Mouse (Mus musculus) liver, embryonic 13.5 days (tissue): ENCODE results near the gene Rpl26. TPM values are rescaled to one million over a fixed set of nuclear protein-coding genes. Genes with fewer than 3 reads are reported as not detected.

ENCODE experiments used
- ATAC-seq: fragments of 200-750 bp; cut with Nextera tagmentation; 2 replicates; pipeline ENCODE4 v1.8.0; 2017; ENCODE audit warnings: low read depth, mild to moderate bottlenecking, moderate number of reproducible peaks, moderate library complexity
- DNase-seq: peaks from one replicate; pipeline ENCODE4 v3.0.0; 2022
- H3K27ac ChIP-seq: fragments of 300-500 bp; sonication (generic); 2 replicates; pipeline ENCODE4 v1.5.1; 2015; ENCODE audit warnings: moderate library complexity, mild to moderate bottlenecking, inconsistent platforms
- H3K27me3 ChIP-seq: fragments of 300-500 bp; sonication (generic); 2 replicates; pipeline ENCODE4 v1.6.1; 2015; ENCODE audit warnings: mild to moderate bottlenecking, inconsistent platforms
- H3K36me3 ChIP-seq: fragments of 300-500 bp; sonication (generic); 2 replicates; pipeline ENCODE4 v1.6.1; 2015; ENCODE audit warnings: mild to moderate bottlenecking, inconsistent platforms
- H3K4me1 ChIP-seq: fragments of 300-500 bp; sonication (generic); replicated peaks from 2 replicates; pipeline ENCODE4 v1.6.1; 2015; ENCODE audit warnings: inconsistent platforms
- H3K4me2 ChIP-seq: fragments of 300-500 bp; sonication (generic); 2 replicates; pipeline ENCODE4 v1.6.1; 2015; ENCODE audit warnings: inconsistent platforms, mild to moderate bottlenecking, moderate library complexity
- H3K4me3 ChIP-seq: fragments of 300-500 bp; sonication (generic); replicated peaks from 2 replicates; pipeline ENCODE4 v1.5.1; 2015; ENCODE audit warnings: mild to moderate bottlenecking, inconsistent platforms
- H3K9ac ChIP-seq: fragments of 300-500 bp; sonication (generic); 2 replicates; pipeline ENCODE4 v1.6.1; 2015; ENCODE audit warnings: mild to moderate bottlenecking, inconsistent platforms
- H3K9me3 ChIP-seq: fragments of 300-500 bp; sonication (generic); replicated peaks from 2 replicates; pipeline ENCODE4 v1.6.1; 2016; ENCODE audit warnings: inconsistent platforms
- WGBS: fragments of 180-500 bp; shearing (Covaris S2); methylation state at CpG from one replicate; pipeline ENCODE4 v1.1.7; 2015; ENCODE audit not compliant: insufficient replicate concordance; 5-methylcytosine and 5-hydroxymethylcytosine counted together
- polyA plus RNA-seq: library from polyadenylated mRNA; unstranded; fragments of >200 nt; fragmentation: Nextera tagmentation; extraction: Ambion mirVana; gene quantifications from 2 replicates; pipeline ENCODE4 v1.2.1, GENCODE M21; 2015

Rpl26 gene
- polyA plus RNA-seq, 1 experiment from 2014 or later: 881 TPM

DNA sequence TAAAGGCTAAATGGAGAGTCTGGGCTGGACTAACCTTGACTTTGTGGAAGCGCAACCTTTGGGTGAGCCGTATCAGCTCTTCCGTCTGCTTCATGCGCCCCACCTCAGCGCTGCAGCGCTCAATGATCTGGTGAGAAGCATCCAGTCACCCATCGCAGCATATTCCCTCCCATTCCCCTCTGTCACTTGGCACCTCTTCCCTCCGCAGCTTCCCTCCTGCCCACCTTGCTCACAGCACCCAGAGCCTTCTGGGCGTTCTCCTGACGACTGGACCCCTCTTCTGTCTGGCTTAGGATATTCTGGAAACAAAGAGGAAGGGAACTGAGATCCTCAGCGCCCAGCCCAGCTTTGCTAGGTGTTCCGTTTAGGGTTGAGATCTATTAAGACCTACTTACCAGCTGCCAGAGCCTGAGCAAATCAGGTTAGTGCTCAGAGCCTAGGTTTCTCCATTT, 46.2 kb downstream of the Rpl26 start:
- no peak overlapping the region for H3K9ac ChIP-seq
- H3K4me1 ChIP-seq: no peaks in the 10 kb centered on the region
- no peak overlapping the region for H3K4me2 ChIP-seq
- WGBS: 45% methylated on average over 12 of the region's 12 CpGs
- peaks cover 27% of the 10 kb centered on the region for H3K27me3 ChIP-seq
- H3K36me3 ChIP-seq: no peaks in the 10 kb centered on the region
- H3K27ac ChIP-seq: no peak overlapping the region
- H3K4me3 ChIP-seq: no peak overlapping the region
- ATAC-seq (no peak), DNase-seq (no peak)
- no peaks in the 10 kb centered on the region for H3K9me3 ChIP-seq

DNA sequence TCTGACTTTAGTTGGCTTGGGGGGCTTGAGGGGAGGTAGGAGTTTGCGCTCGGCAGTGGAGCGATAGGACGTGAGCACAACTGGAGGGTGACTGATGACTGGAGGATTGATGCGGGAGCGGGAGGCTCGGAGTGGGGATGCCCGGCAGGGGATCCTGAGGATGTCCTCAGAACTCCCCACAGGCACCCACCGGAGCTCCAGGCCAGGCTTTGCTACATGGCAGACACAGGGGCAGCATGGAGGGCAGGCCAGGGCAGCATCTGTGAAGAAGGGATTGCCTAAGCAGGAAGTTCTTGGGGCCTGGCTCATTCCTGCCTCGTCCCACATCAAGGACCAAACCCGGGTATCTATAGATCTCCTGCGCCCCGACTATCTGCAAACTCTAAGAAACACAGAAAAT, 52.5 kb downstream of the Rpl26 start:
- Histone ChIP-seq H3K36me3 (no peaks in the 10 kb centered on the region), H3K9me3 (no peaks in the 10 kb centered on the region), H3K9ac (no peak overlapping the region), H3K4me2 (peak overlapping the region; percentile 52), H3K4me3 (peak overlapping the region; percentile 35), H3K4me1 (peaks cover 7% of the 10 kb centered on the region), H3K27me3 (peaks cover 70% of the 10 kb centered on the region), H3K27ac (no peak overlapping the region)
- DNase-seq (no peak), ATAC-seq (no peak)
- WGBS: 24% methylated on average over 13 of the region's 13 CpGs

DNA sequence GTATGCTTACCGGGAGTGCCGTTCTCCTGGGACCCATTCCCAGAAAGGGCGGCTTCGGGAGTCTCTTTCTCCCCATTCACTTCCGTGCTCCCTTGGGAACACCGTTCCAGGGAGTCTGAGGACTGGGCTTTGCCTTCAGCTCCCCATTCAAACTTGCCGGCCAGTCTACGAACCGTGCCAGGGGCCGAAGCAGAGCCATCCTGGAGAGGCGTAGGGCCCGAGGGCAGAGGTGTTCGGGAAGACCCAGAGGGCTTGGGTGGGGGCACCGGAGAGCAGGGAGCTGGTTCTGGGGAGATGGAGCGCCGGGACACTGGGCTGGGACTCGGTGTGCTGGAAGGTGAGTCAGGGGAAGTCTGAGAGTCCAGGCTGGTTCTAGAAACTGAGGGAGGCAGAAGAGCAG, 53.0 kb downstream of the Rpl26 start:
- Histone ChIP-seq H3K27me3 (peaks cover 70% of the 10 kb centered on the region), H3K36me3 (no peaks in the 10 kb centered on the region), H3K9me3 (no peaks in the 10 kb centered on the region), H3K4me3 (peak overlapping the region; percentile 35), H3K4me2 (peak overlapping the region; percentile 52), H3K9ac (0 out of 2 replicates have a peak overlapping the region, but pooled peaks have one; percentile 17), H3K4me1 (peaks cover 7% of the 10 kb centered on the region), H3K27ac (no peak overlapping the region)
- DNase-seq (no peak), ATAC-seq (no peak)
- WGBS: 5% methylated on average over 17 of the region's 17 CpGs

DNA sequence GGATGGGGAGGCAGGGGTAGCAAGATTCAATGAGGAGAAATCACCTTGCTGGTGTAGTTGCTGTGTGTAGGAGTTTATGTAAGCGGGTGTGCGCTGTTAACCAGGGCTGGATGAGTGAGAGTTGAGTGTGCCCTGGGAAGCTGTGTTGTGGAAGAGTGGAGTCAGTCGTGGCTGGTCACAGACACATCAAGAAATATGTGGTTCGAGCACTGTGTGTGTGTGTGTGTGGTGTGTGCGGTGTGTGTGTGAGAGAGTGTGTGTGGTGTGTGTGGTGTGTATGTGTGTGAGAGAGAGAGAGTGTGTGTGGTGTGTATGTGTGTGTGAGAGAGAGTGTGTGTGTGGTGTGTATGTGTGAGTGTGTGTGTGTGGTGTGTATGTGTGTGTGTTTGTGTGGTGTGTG, 54.1 kb downstream of the Rpl26 start:
- H3K4me2 ChIP-seq: peak overlapping the region; percentile 52
- H3K9ac ChIP-seq: no peak overlapping the region
- peaks cover 70% of the 10 kb centered on the region for H3K27me3 ChIP-seq
- 52% methylated on average over 5 of the region's 5 CpGs for WGBS
- H3K4me3 ChIP-seq: no peak overlapping the region
- no peak for DNase-seq
- no peaks in the 10 kb centered on the region for H3K36me3 ChIP-seq
- H3K9me3 ChIP-seq: no peaks in the 10 kb centered on the region
- no peak for ATAC-seq
- H3K4me1 ChIP-seq: peaks cover 7% of the 10 kb centered on the region
- H3K27ac ChIP-seq: no peak overlapping the region

DNA sequence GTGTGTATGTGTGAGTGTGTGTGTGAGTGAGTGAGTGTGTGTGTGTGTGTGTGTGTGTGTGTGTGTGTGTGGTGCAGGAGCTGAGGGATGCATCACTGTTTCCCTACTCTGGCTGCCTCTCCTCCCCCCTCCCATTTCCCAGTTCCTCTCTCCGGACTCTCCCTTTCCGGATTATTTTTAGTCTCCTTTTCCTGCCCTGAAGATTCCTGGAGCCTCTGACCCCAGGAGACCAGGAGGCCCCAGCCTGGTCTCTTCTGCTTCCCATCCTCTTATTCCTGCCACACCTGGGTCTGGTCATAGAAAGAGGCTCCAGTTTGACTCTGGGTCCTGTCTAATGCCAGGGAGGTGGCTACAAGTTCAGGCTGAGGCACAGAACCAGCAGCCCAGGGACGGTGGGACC, 54.7 kb downstream of the Rpl26 start:
- ATAC-seq: no peak
- Histone ChIP-seq H3K4me2 (no peak overlapping the region), H3K27ac (no peak overlapping the region), H3K9ac (no peak overlapping the region), H3K27me3 (peaks cover 67% of the 10 kb centered on the region), H3K4me3 (no peak overlapping the region), H3K36me3 (no peaks in the 10 kb centered on the region), H3K9me3 (no peaks in the 10 kb centered on the region), H3K4me1 (peaks cover 7% of the 10 kb centered on the region)
- no peak for DNase-seq
- WGBS: 50% methylated on average over 3 of the region's 3 CpGs

Other genes with a start within 250 kb of the Rpl26 start
- gene Myh10, start 210.0 kb upstream of the Rpl26 start, polyA plus RNA-seq: 18.5 and 21.5 TPM in 2 replicates
- 35.5 and 40.0 TPM in 2 replicates for gene Ndel1, start 29.7 kb upstream of the Rpl26 start, polyA plus RNA-seq
- 0.08 and 0.09 TPM in 2 replicates for gene Rnf222, start 13.0 kb upstream of the Rpl26 start, polyA plus RNA-seq
- gene Odf4, start 25.5 kb downstream of the Rpl26 start, polyA plus RNA-seq: not detected in 2 replicates
- gene Arhgef15, start 55.9 kb downstream of the Rpl26 start, polyA plus RNA-seq: 1.4 and 1.5 TPM in 2 replicates
- gene Slc25a35, start 66.5 kb downstream of the Rpl26 start, polyA plus RNA-seq: 0.47 and 0.57 TPM in 2 replicates
- gene Rangrf, start 73.6 kb downstream of the Rpl26 start, polyA plus RNA-seq: 52.4 and 53.5 TPM in 2 replicates
- 32.4 and 33.2 TPM in 2 replicates for gene Pfas, start 106.9 kb downstream of the Rpl26 start, polyA plus RNA-seq
- 16.9 and 20.3 TPM in 2 replicates for gene Ctc1, start 114.3 kb downstream of the Rpl26 start, polyA plus RNA-seq
- 116 and 123 TPM in 2 replicates for gene Aurkb, start 144.1 kb downstream of the Rpl26 start, polyA plus RNA-seq
- 3.5 TPM in 2 replicates for gene Borcs6, start 158.1 kb downstream of the Rpl26 start, polyA plus RNA-seq
- gene Tmem107, start 169.2 kb downstream of the Rpl26 start, polyA plus RNA-seq: 30.8 and 31.7 TPM in 2 replicates
- gene Vamp2, start 186.9 kb downstream of the Rpl26 start, polyA plus RNA-seq: 12.5 and 15.9 TPM in 2 replicates
- gene Per1, start 193.6 kb downstream of the Rpl26 start, polyA plus RNA-seq: 1.9 TPM in 2 replicates
- 0.17 and 0.18 TPM in 2 replicates for gene Hes7, start 218.8 kb downstream of the Rpl26 start, polyA plus RNA-seq
- 0.09 TPM in 1 of 2 replicates, not detected in the other for gene 9130213A22Rik, start 221.0 kb downstream of the Rpl26 start, polyA plus RNA-seq
- 0.06 TPM in 1 of 2 replicates, not detected in the other for gene Aloxe3, start 224.3 kb downstream of the Rpl26 start, polyA plus RNA-seq